7 mouse cellular contexts compared by ENCODE assay signal in the genomic region with DNA sequence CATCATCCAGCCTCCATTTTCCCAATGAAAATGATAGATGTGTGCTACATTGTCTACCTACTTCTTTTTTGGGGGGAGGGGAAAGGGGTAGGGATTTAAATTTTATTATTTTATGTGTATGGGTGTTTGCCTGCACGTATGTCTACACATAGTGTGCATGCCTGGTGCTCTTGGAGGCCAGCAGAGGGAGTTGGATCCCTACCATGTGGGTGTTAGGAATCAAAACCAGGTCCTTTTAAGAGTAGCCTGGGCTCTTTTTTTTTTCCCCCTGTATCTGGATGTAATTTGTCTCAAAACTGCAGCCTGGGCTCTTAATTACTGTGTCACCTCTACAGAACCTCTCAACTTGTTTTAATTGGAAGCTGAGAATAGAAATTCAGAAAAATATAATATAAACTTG.
DNase-seq lines count a peak whose midpoint lies in the region; ATAC-seq and TF ChIP-seq lines count a peak whose summit lies in the region.

No protein-coding gene starts in this region.

- TF ChIP-seq CTCF in heart, postnatal 0 days (IDR thresholded peaks at IDR 0.05; ENCODE audit: low read depth) = peak; percentile 52
- no peak for TF ChIP-seq CTCF in thymus, adult 2 months (IDR thresholded peaks at IDR 0.05; ENCODE audit: borderline replicate concordance, control insufficient read depth, extremely low read depth, insufficient read depth, low read length, poor library complexity)
- peak; percentile 30; the same call in 1 of the 2 replicates for TF ChIP-seq CTCF in embryonic fibroblast, embryonic 13.5 days (IDR thresholded peaks at IDR 0.05; ENCODE audit: borderline replicate concordance, insufficient read depth, low read length)

- no peak for TF ChIP-seq POLR2A in thymus, adult 2 months (IDR thresholded peaks at IDR 0.05; ENCODE audit: control insufficient read depth, extremely low read depth, insufficient read depth, low read length, poor library complexity)
- TF ChIP-seq POLR2A in embryonic fibroblast, embryonic 13.5 days (IDR thresholded peaks at IDR 0.05; ENCODE audit: low read depth, low read length) = no peak

- no peak overlapping the region for H3K27ac ChIP-seq in heart, postnatal 0 days (ENCODE audit: low read depth)
- H3K27ac ChIP-seq in heart, embryonic 12.5 days (ENCODE audit: poor library complexity, severe bottlenecking) = no peak overlapping the region
- H3K27ac ChIP-seq in thymus, adult 2 months (ENCODE audit: control insufficient read depth, insufficient read depth, low read length) = no peak overlapping the region
- H3K27ac ChIP-seq in embryonic fibroblast, embryonic 13.5 days (ENCODE audit: insufficient read depth, low read length) = no peak overlapping the region

- 71% methylated on average over 1 of the region's 1 CpGs for WGBS in heart, postnatal 0 days
- 78% methylated on average over 1 of the region's 1 CpGs for WGBS in heart, embryonic 12.5 days
- WGBS in thymus, adult 2 months = 88% methylated on average over 1 of the region's 1 CpGs

- no peak overlapping the region for H3K9ac ChIP-seq in heart, postnatal 0 days (replicated peaks; ENCODE audit: low read depth, low read length)
- H3K9ac ChIP-seq in heart, embryonic 12.5 days = no peak overlapping the region

- H3K27me3 ChIP-seq in heart, postnatal 0 days (ENCODE audit: control insufficient read depth, insufficient read depth, low read length) = no peaks in the 10 kb centered on the region
- H3K27me3 ChIP-seq in heart, embryonic 12.5 days (replicated peaks) = no peaks in the 10 kb centered on the region
- no peaks in the 10 kb centered on the region for H3K27me3 ChIP-seq in thymus, adult 2 months (ENCODE audit: control insufficient read depth, insufficient read depth, low read length)

- no peak for DNase-seq in heart, postnatal 0 days (ENCODE audit: low spot score)
- DNase-seq in thymus, adult 2 months = peak; percentile 14
- no peak for DNase-seq in thymus, postnatal 36 days
- DNase-seq in frontal cortex, postnatal 25 days (ENCODE audit: low spot score in 2 of 2) = no peak

- no peak overlapping the region for H3K4me2 ChIP-seq in heart, postnatal 0 days (ENCODE audit: low read depth, low read length)
- H3K4me2 ChIP-seq in heart, embryonic 12.5 days = no peak overlapping the region

- peaks cover 12% of the 10 kb centered on the region; the same call in 1 of the 2 replicates for H3K36me3 ChIP-seq in heart, postnatal 0 days (replicated peaks; ENCODE audit: control insufficient read depth, insufficient read depth, low read length)
- H3K36me3 ChIP-seq in heart, embryonic 12.5 days = peaks cover 9% of the 10 kb centered on the region
- peaks cover 6% of the 10 kb centered on the region for H3K36me3 ChIP-seq in thymus, adult 2 months (ENCODE audit: control insufficient read depth, insufficient read depth, low read length)

- H3K9me3 ChIP-seq in heart, postnatal 0 days (replicated peaks; ENCODE audit: control insufficient read depth, low read length) = no peaks in the 10 kb centered on the region
- no peaks in the 10 kb centered on the region for H3K9me3 ChIP-seq in heart, embryonic 12.5 days (replicated peaks)

- TF ChIP-seq EP300 in heart, postnatal 0 days (IDR thresholded peaks at IDR 0.05; ENCODE audit: low read depth) = no peak

- ATAC-seq in heart, postnatal 0 days (ENCODE audit: insufficient read depth, low read depth) = no peak
- ATAC-seq in heart, embryonic 12.5 days (ENCODE audit: insufficient number of reproducible peaks, low FRiP score) = no peak
- ATAC-seq in frontal cortex, adult (ENCODE audit: low TSS enrichment) = no peak

- H3K4me3 ChIP-seq in heart, postnatal 0 days (ENCODE audit: low read depth, low read length) = no peak overlapping the region
- no peak overlapping the region for H3K4me3 ChIP-seq in heart, embryonic 12.5 days
- no peak overlapping the region for H3K4me3 ChIP-seq in thymus, adult 2 months (ENCODE audit: control insufficient read depth, insufficient read depth, low read length)
- no peak overlapping the region for H3K4me3 ChIP-seq in embryonic fibroblast, embryonic 13.5 days (ENCODE audit: insufficient read depth, low read length)

- no peaks in the 10 kb centered on the region for H3K4me1 ChIP-seq in heart, postnatal 0 days (ENCODE audit: control insufficient read depth, insufficient read depth)
- no peaks in the 10 kb centered on the region for H3K4me1 ChIP-seq in heart, embryonic 12.5 days (replicated peaks)
- no peaks in the 10 kb centered on the region for H3K4me1 ChIP-seq in thymus, adult 2 months (replicated peaks; ENCODE audit: control insufficient read depth, insufficient read depth, low read length)
- H3K4me1 ChIP-seq in embryonic fibroblast, embryonic 13.5 days (ENCODE audit: control insufficient read depth, insufficient read depth, low read length) = no peaks in the 10 kb centered on the region
